Mouse (Mus musculus) layer of hippocampus, adult 18-20 months (tissue): ENCODE measurements around the gene Rab5c. TPM values are rescaled to one million over a fixed set of nuclear protein-coding genes. Genes with fewer than 3 reads are reported as not detected.

Experiments
- DNase-seq, 2 experiments: peaks; one replicate each; pipeline ENCODE4 v3.0.0; 2022; ENCODE audit warnings: low spot score in 2 of 2
- total RNA-seq, 2 experiments: library from RNA; stranded (reverse); gene quantifications; 2 replicates each; pipeline ENCODE4 v1.2.3; 2021

The Rab5c gene
- total RNA-seq, 2 experiments from 2014 or later: 149 to 156 TPM

- DNase-seq: peak in 1 of 2 experiments; percentile 78
Observed at GRCm38 (mm10) chr11:100702081-100702851, 35.7 kb downstream of the Rab5c start.

GRCm38 (mm10) chr11:100701301-100701700 lies 36.7 kb downstream of the Rab5c start:
- DNase-seq: no peak

DNA sequence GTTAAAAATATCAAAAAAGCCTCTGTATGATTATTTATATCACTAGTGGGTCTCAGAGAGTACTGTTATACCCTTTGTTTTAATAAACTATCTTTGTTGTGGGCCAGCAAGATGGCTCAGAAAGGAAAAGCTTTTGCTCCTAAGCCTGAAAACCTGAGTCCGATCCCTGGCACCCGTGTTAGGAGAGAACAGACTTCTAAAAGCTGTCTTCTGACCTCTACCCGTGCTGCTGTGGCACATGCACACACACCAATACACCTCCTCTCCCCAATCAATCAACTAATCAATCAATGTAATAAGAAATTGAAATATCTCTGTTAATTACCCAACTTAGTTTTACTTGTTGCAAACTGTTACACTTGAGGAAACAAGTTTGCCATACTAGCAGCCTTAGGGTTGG lies 37.3 kb downstream of the Rab5c start:
- no peak for DNase-seq

- no peak for DNase-seq
Observed at GRCm38 (mm10) chr11:100697921-100698320, 40.1 kb downstream of the Rab5c start.

- DNase-seq: peak in 1 of 2 experiments; percentile 79
Observed at GRCm38 (mm10) chr11:100694926-100695325, 43.1 kb downstream of the Rab5c start.

GRCm38 (mm10) chr11:100693154-100693553 lies 44.9 kb downstream of the Rab5c start:
- no peak for DNase-seq

GRCm38 (mm10) chr11:100692164-100692616 lies 45.8 kb downstream of the Rab5c start, which contains the start of gene Zfp385c:
Gene Zfp385c (minus strand): TSS chr11:100692455.
- DNase-seq: no peak

GRCm38 (mm10) chr11:100690389-100690788 lies 47.6 kb downstream of the Rab5c start:
- DNase-seq: no peak

GRCm38 (mm10) chr11:100688443-100688842 lies 49.6 kb downstream of the Rab5c start:
- no peak for DNase-seq

- no peak for DNase-seq
Observed at GRCm38 (mm10) chr11:100687265-100687664, 50.8 kb downstream of the Rab5c start.

DNA sequence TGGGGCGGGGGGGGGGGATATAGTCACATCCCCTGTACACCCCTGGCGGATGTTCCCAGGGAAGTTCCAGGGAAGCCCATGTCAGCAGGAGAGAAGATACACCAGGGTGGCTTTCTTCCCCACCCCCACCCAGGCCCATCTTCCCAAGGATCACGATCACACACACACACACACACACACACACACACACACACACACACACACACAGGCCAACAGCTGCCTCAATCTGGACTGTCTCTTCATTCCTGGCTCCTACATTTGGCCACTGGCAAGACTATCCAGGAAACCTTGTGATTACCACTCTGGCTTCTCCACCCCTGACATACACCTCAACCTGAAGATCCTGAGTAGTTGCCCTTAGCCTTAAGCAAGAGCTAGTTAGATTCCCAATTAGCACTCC lies 52.6 kb downstream of the Rab5c start:
- DNase-seq: no peak

DNA sequence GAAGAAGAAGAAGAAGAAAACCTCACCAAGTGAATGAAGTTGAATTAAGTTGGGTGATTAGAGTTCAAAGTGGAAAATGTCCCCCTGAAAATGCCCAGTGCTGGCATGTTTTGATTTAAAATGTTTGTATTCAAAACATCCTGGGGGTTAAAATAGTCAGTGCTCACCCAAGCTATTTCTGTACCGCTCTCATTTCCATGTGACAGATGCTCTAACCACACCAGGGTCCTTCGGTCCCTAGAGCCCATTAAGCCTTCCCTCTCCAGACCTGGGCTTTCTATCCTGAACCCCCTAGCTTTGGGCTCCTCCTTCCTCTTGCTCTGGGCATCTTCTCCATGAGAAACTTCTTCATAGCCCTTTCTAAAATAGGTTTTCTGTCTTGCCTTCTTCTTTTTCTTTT lies 53.9 kb downstream of the Rab5c start:
- DNase-seq: no peak

GRCm38 (mm10) chr11:100682526-100682925 lies 55.5 kb downstream of the Rab5c start:
- no peak for DNase-seq

DNA sequence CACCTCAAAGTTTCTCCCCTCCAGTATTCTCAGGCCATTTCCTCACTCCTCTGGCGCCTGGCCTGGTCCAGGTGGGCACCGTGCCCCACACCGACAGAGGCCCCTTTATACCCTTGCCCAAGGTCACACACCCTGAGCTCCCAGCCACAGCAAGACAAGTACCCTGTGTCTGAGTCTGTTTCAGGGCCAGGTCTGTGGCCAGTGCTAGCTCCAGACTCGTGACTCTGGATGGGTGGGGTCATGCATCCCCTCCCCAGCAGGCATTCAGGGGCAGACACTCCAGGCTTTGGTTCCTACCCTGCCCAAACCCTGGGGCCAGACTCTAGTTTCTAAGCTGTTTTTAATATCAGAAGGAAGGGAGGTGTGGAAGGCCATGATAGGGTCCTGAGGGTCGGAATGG lies 56.2 kb downstream of the Rab5c start:
- DNase-seq: no peak

GRCm38 (mm10) chr11:100677810-100678209 lies 60.2 kb downstream of the Rab5c start:
- DNase-seq: peak in 1 of 2 experiments; percentile 18

- DNase-seq: no peak
Observed at GRCm38 (mm10) chr11:100673169-100673568, 64.8 kb downstream of the Rab5c start.

DNA sequence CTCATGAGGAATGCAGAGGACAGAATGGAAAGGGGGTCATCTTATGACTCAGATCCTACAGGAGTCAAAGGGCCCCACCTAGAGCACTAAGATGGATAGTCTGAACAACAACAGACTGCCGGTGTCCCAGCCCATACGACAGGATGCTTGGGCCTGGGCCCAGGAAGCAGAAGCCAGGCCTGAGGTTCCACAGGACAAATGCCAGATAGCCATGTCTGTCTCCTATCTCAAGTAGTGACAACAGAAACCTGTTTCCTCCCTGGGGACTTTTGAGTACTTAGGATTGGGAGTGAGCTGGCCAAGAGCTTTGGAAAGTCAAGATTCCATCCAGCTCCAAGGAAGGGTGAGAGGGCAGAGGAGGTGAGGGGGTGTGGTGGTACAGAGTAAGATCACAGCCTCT lies 66.1 kb downstream of the Rab5c start:
- no peak for DNase-seq

- DNase-seq: no peak
Observed at GRCm38 (mm10) chr11:100671049-100671448, 67.0 kb downstream of the Rab5c start.

Other genes with a start within 250 kb of the Rab5c start
- 100 to 1,000 TPM; 118 to 124 TPM for gene Acly, start 210.2 kb downstream of the Rab5c start, total RNA-seq
- 1 to 10 TPM in 1 of 2 experiments, under 1 TPM in 1; 0.96 to 1.1 TPM for gene Ttc25, start 192.6 kb downstream of the Rab5c start, total RNA-seq
- 100 to 1,000 TPM; 171 to 195 TPM for gene Cnp, start 163.3 kb downstream of the Rab5c start, total RNA-seq
- 10 to 100 TPM; 10.8 to 11.1 TPM for gene Nkiras2, start 119.0 kb downstream of the Rab5c start, total RNA-seq
- 100 to 1,000 TPM; 223 to 252 TPM for gene Dnajc7, start 118.0 kb downstream of the Rab5c start, total RNA-seq
- under 1 TPM in 1 of 2 experiments, not detected in 1; 0.37 TPM for gene Zfp385c, start 45.8 kb downstream of the Rab5c start, total RNA-seq
- gene Dhx58, start 33.9 kb downstream of the Rab5c start, total RNA-seq: 1 to 10 TPM; 1.4 to 2.5 TPM
- 10 to 100 TPM; 53.9 to 58.0 TPM for gene Kat2a, start 25.8 kb downstream of the Rab5c start, total RNA-seq
- gene Hspb9, start 24.4 kb downstream of the Rab5c start, total RNA-seq: not detected
- gene Kcnh4, start 21.7 kb upstream of the Rab5c start, total RNA-seq: 1 to 10 TPM; 2.0 to 2.1 TPM
- not detected for gene Hcrt, start 24.7 kb upstream of the Rab5c start, total RNA-seq
- gene Ghdc, start 32.7 kb upstream of the Rab5c start, total RNA-seq: 1 to 10 TPM; 4.4 to 7.0 TPM
- 10 to 100 TPM; 12.1 to 16.2 TPM for gene Stat5b, start 112.5 kb upstream of the Rab5c start, total RNA-seq
- gene Stat5a, start 121.1 kb upstream of the Rab5c start, total RNA-seq: 1 to 10 TPM; 1.1 to 1.8 TPM
- 10 to 100 TPM; 35.5 to 35.9 TPM for gene Stat3, start 201.3 kb upstream of the Rab5c start, total RNA-seq
- 10 to 100 TPM; 15.8 to 16.0 TPM for gene Cavin1, start 232.7 kb upstream of the Rab5c start, total RNA-seq